Comparison of ENCODE assay signal across 23 mouse cellular contexts in genomic region chr9:47869661-47870060, GRCm38 (mm10).
"Had no signal": no experiment of that assay in that cellular context is flagged by ENCODE, and none has a peak within 500 bp of the region (broad histone marks: within the 10 kb centered on the region; RNA-seq: fewer than 3 reads in every experiment).

No protein-coding gene starts in this region.

- DNase-seq: forebrain, postnatal 0 days; gastrocnemius, postnatal 14 days; gastrocnemius, postnatal 36 days; heart, adult 11 months; heart, adult 2 months; heart, postnatal 14 days; heart, postnatal 36 days; kidney, adult 11 months; kidney, adult 2 months; kidney, postnatal 10 days; kidney, postnatal 25 days; layer of hippocampus, adult 9-11 months; layer of hippocampus, postnatal 36 days; liver had no signal

- H3K4me2 ChIP-seq: heart, embryonic 11.5 days; heart, embryonic 13.5 days; heart, embryonic 15.5 days; hindbrain, embryonic 13.5 days; hindbrain, embryonic 15.5 days; limb, embryonic 12.5 days had no signal

- H3K27me3 ChIP-seq: heart, embryonic 15.5 days; hindbrain, embryonic 15.5 days had no signal

- H3K36me3 ChIP-seq: heart, embryonic 13.5 days; heart, embryonic 15.5 days; hindbrain, embryonic 13.5 days; hindbrain, embryonic 15.5 days; limb, embryonic 10.5 days; limb, embryonic 12.5 days had no signal

- H3K9me3 ChIP-seq: heart, embryonic 13.5 days; heart, embryonic 15.5 days; hindbrain, embryonic 13.5 days; hindbrain, embryonic 15.5 days; limb, embryonic 10.5 days; limb, embryonic 12.5 days had no signal

- H3K4me1 ChIP-seq: heart, embryonic 13.5 days; heart, embryonic 15.5 days; hindbrain, embryonic 15.5 days had no signal

- H3K27ac ChIP-seq: heart, adult 2 months; heart, embryonic 13.5 days; heart, embryonic 15.5 days; hindbrain, embryonic 13.5 days; hindbrain, embryonic 15.5 days; hindbrain, postnatal 0 days; limb, embryonic 10.5 days; limb, embryonic 12.5 days had no signal

- H3K4me3 ChIP-seq: heart, adult 2 months; heart, embryonic 13.5 days; heart, embryonic 15.5 days; hindbrain, embryonic 13.5 days; hindbrain, embryonic 15.5 days; limb, embryonic 10.5 days; limb, embryonic 12.5 days had no signal

- H3K9ac ChIP-seq: forebrain, postnatal 0 days; heart, embryonic 13.5 days; heart, embryonic 15.5 days; hindbrain, embryonic 13.5 days; hindbrain, embryonic 15.5 days; limb, embryonic 12.5 days had no signal

- ATAC-seq: forebrain, postnatal 0 days; hindbrain, postnatal 0 days; intestine, embryonic 16.5 days had no signal
